Mouse (Mus musculus): Measurements from ENCODE around the gene Prpf38b. TPM values are rescaled to one million over a fixed set of nuclear protein-coding genes. Genes with fewer than 3 reads are reported as not detected.

Prpf38b gene
- polyA plus RNA-seq, 1 experiment from 2014 or later = 42.5 TPM

- 62% methylated on average over 4 of the region's 4 CpGs for WGBS
- H3K36me3 ChIP-seq (ENCODE audit: insufficient read depth, low read length) = no peaks in the 10 kb centered on the region
- no peaks in the 10 kb centered on the region for H3K27me3 ChIP-seq (replicated peaks; ENCODE audit: insufficient read depth, low read length)
- H3K27ac ChIP-seq (ENCODE audit: low read length) = no peak overlapping the region
- no peak for ATAC-seq
- H3K9ac ChIP-seq (replicated peaks; ENCODE audit: low read depth) = no peak overlapping the region
- no peak overlapping the region for H3K4me2 ChIP-seq (replicated peaks; ENCODE audit: low read depth, low read length)
- TF ChIP-seq CTCF (IDR thresholded peaks at IDR 0.05) (no peak), EP300 (IDR thresholded peaks at IDR 0.05) (no peak)
- DNase-seq (ENCODE audit: low spot score) = no peak
- H3K4me1 ChIP-seq (ENCODE audit: insufficient read depth, low read depth, low read length) = no peaks in the 10 kb centered on the region
- no peak overlapping the region for H3K4me3 ChIP-seq (ENCODE audit: low read depth, low read length)
- H3K9me3 ChIP-seq (ENCODE audit: low read length) = no peaks in the 10 kb centered on the region
Observed at GRCm38 (mm10) chr3:108892914-108893313, 18.6 kb downstream of the Prpf38b start.

- Histone ChIP-seq H3K4me3 (ENCODE audit: low read depth, low read length) (no peak overlapping the region), H3K9me3 (ENCODE audit: low read length) (no peaks in the 10 kb centered on the region), H3K4me2 (replicated peaks; ENCODE audit: low read depth, low read length) (no peak overlapping the region), H3K27ac (ENCODE audit: low read length) (no peak overlapping the region), H3K36me3 (ENCODE audit: insufficient read depth, low read length) (no peaks in the 10 kb centered on the region), H3K9ac (replicated peaks; ENCODE audit: low read depth) (no peak overlapping the region), H3K4me1 (ENCODE audit: insufficient read depth, low read depth, low read length) (no peaks in the 10 kb centered on the region), H3K27me3 (replicated peaks; ENCODE audit: insufficient read depth, low read length) (no peaks in the 10 kb centered on the region)
- DNase-seq (ENCODE audit: low spot score) (no peak), ATAC-seq (no peak)
- TF ChIP-seq EP300 (IDR thresholded peaks at IDR 0.05) (no peak), CTCF (IDR thresholded peaks at IDR 0.05) (no peak)
- WGBS = 63% methylated on average over 1 of the region's 1 CpGs
Observed at GRCm38 (mm10) chr3:108892080-108892479, 19.4 kb downstream of the Prpf38b start.

DNA sequence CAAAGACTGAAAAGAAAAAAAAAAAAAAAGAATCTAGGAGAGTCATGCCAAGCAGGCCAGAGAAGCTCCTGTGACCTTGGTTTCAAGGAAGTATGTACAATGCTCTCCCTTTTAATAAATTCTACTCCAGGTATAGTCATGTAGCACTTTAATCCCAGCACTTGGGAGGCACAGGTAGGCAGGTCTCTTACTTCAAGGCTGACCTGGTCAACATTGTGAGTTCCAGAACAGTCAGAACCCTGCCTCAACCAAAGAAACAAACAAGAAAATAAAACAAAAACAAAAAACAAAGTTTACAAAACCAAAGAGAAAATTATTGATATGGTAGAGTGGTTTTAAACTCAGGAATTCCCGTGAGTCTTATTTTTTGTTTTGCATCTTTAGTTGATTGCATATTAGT lies 21.6 kb downstream of the Prpf38b start, which contains the start of gene Fndc7:
Gene Fndc7, minus strand, starts transcription at position 101 of the 400 bp plus-strand sequence.
- H3K27ac ChIP-seq (ENCODE audit: low read length) = no peak within 1 kb of the TSS
- ATAC-seq = no peak
- H3K9ac ChIP-seq (replicated peaks; ENCODE audit: low read depth) = no peak within 1 kb of the TSS
- no peak within 1 kb of the TSS for H3K4me3 ChIP-seq (ENCODE audit: low read depth, low read length)
- H3K9me3 ChIP-seq (ENCODE audit: low read length) = no peaks in the 10 kb centered on the region
- no peak within 1 kb of the TSS for H3K4me2 ChIP-seq (replicated peaks; ENCODE audit: low read depth, low read length)
- TF ChIP-seq CTCF (IDR thresholded peaks at IDR 0.05) (no peak), EP300 (IDR thresholded peaks at IDR 0.05) (no peak)
- WGBS = 96% methylated on average over 1 of the region's 1 CpGs
- H3K27me3 ChIP-seq (replicated peaks; ENCODE audit: insufficient read depth, low read length) = no peaks in the 10 kb centered on the region
- peak; percentile 49 for DNase-seq (ENCODE audit: low spot score)
- H3K4me1 ChIP-seq (ENCODE audit: insufficient read depth, low read depth, low read length) = no peaks in the 10 kb centered on the region
- H3K36me3 ChIP-seq (ENCODE audit: insufficient read depth, low read length) = no peaks in the 10 kb centered on the region

GRCm38 (mm10) chr3:108887618-108887975 lies 23.9 kb downstream of the Prpf38b start:
- Histone ChIP-seq H3K4me2 (replicated peaks; ENCODE audit: low read depth, low read length) (no peak overlapping the region), H3K4me3 (ENCODE audit: low read depth, low read length) (no peak overlapping the region), H3K4me1 (ENCODE audit: insufficient read depth, low read depth, low read length) (no peaks in the 10 kb centered on the region), H3K9ac (replicated peaks; ENCODE audit: low read depth) (no peak overlapping the region), H3K27me3 (replicated peaks; ENCODE audit: insufficient read depth, low read length) (no peaks in the 10 kb centered on the region), H3K36me3 (ENCODE audit: insufficient read depth, low read length) (no peaks in the 10 kb centered on the region), H3K27ac (ENCODE audit: low read length) (no peak overlapping the region), H3K9me3 (ENCODE audit: low read length) (no peaks in the 10 kb centered on the region)
- WGBS = 90% methylated on average over 3 of the region's 3 CpGs
- DNase-seq (ENCODE audit: low spot score) (no peak), ATAC-seq (no peak)
- no peak for TF ChIP-seq CTCF (IDR thresholded peaks at IDR 0.05)
- no peak for TF ChIP-seq EP300 (IDR thresholded peaks at IDR 0.05)

GRCm38 (mm10) chr3:108886934-108887617 lies 24.5 kb downstream of the Prpf38b start:
- no peak overlapping the region for H3K4me2 ChIP-seq (replicated peaks; ENCODE audit: low read depth, low read length)
- no peaks in the 10 kb centered on the region for H3K27me3 ChIP-seq (replicated peaks; ENCODE audit: insufficient read depth, low read length)
- DNase-seq (ENCODE audit: low spot score) (no peak), ATAC-seq (no peak)
- WGBS = 71% methylated on average over 12 of the region's 12 CpGs
- no peak overlapping the region for H3K27ac ChIP-seq (ENCODE audit: low read length)
- H3K4me1 ChIP-seq (ENCODE audit: insufficient read depth, low read depth, low read length) = no peaks in the 10 kb centered on the region
- no peaks in the 10 kb centered on the region for H3K9me3 ChIP-seq (ENCODE audit: low read length)
- H3K4me3 ChIP-seq (ENCODE audit: low read depth, low read length) = no peak overlapping the region
- TF ChIP-seq CTCF (IDR thresholded peaks at IDR 0.05) (no peak), EP300 (IDR thresholded peaks at IDR 0.05) (no peak)
- no peak overlapping the region for H3K9ac ChIP-seq (replicated peaks; ENCODE audit: low read depth)
- H3K36me3 ChIP-seq (ENCODE audit: insufficient read depth, low read length) = no peaks in the 10 kb centered on the region

GRCm38 (mm10) chr3:108885686-108886530 lies 25.6 kb downstream of the Prpf38b start:
- H3K36me3 ChIP-seq (ENCODE audit: insufficient read depth, low read length) = no peaks in the 10 kb centered on the region
- H3K4me1 ChIP-seq (ENCODE audit: insufficient read depth, low read depth, low read length) = no peaks in the 10 kb centered on the region; the same call in 1 of the 2 replicates
- 0 out of 2 replicates have a peak overlapping the region, but pooled peaks have one; percentile 11 for H3K27ac ChIP-seq (ENCODE audit: low read length)
- TF ChIP-seq CTCF (IDR thresholded peaks at IDR 0.05) (no peak), EP300 (IDR thresholded peaks at IDR 0.05) (peak; percentile 23; the same call in 1 of the 2 replicates)
- 41% methylated on average over 9 of the region's 9 CpGs for WGBS
- no peaks in the 10 kb centered on the region for H3K27me3 ChIP-seq (replicated peaks; ENCODE audit: insufficient read depth, low read length)
- no peak overlapping the region for H3K4me3 ChIP-seq (ENCODE audit: low read depth, low read length)
- DNase-seq (ENCODE audit: low spot score) (peak; percentile 70), ATAC-seq (peak; percentile 77)
- no peaks in the 10 kb centered on the region for H3K9me3 ChIP-seq (ENCODE audit: low read length)
- H3K9ac ChIP-seq (replicated peaks; ENCODE audit: low read depth) = no peak overlapping the region
- no peak overlapping the region for H3K4me2 ChIP-seq (replicated peaks; ENCODE audit: low read depth, low read length)

All from lung, postnatal 0 days (tissue).